Mouse (Mus musculus) neural tube, embryonic 11.5 days (tissue): ENCODE measurements at regions not wholly inside any gene's neighbourhood (a gene's known extent, or its start where the extent isn't known, plus 50 kb on each side); places are given as distances from the start of the nearest gene placed in this dataset.

ENCODE experiments used
- ATAC-seq: fragments of 200-750 bp; cut with Nextera tagmentation; 2 replicates; pipeline ENCODE4 v1.8.0; 2017; ENCODE audit warnings: moderate number of reproducible peaks, mild to moderate bottlenecking, moderate TSS enrichment, moderate library complexity; ENCODE audit not compliant: insufficient read depth, low FRiP score, low TSS enrichment
- DNase-seq: peaks from one replicate; pipeline ENCODE4 v3.0.0-alpha.2; 2015; ENCODE audit warnings: low spot score
- H3K27ac ChIP-seq: fragments of 300-500 bp; sonication (generic); 2 replicates; pipeline ENCODE4 v1.5.1; 2014; ENCODE audit warnings: low read depth, mild to moderate bottlenecking, low read length
- H3K27me3 ChIP-seq: fragments of 300-500 bp; sonication (generic); 2 replicates; pipeline ENCODE4 v1.6.1; 2014; ENCODE audit warnings: mild to moderate bottlenecking, low read length, mixed read lengths; ENCODE audit not compliant: control insufficient read depth, insufficient read depth
- H3K36me3 ChIP-seq: fragments of 300-500 bp; sonication (generic); 2 replicates; pipeline ENCODE4 v1.6.1; 2014; ENCODE audit warnings: mild to moderate bottlenecking, low read length, moderate library complexity, mixed read lengths; ENCODE audit not compliant: control insufficient read depth, insufficient read depth
- H3K4me1 ChIP-seq: fragments of 300-500 bp; sonication (generic); 2 replicates; pipeline ENCODE4 v1.6.1; 2014; ENCODE audit warnings: low read length, mixed read lengths; ENCODE audit not compliant: control insufficient read depth, insufficient read depth
- H3K4me2 ChIP-seq: fragments of 300-500 bp; sonication (generic); 2 replicates; pipeline ENCODE4 v1.6.1; 2014; ENCODE audit warnings: low read depth, mild to moderate bottlenecking, moderate library complexity
- H3K4me3 ChIP-seq: fragments of 300-500 bp; sonication (generic); 2 replicates; pipeline ENCODE4 v1.5.1; 2014; ENCODE audit warnings: low read depth, low read length
- H3K9ac ChIP-seq: fragments of 300-500 bp; sonication (generic); 2 replicates; pipeline ENCODE4 v1.6.1; 2014; ENCODE audit warnings: mild to moderate bottlenecking, low read length
- H3K9me3 ChIP-seq: fragments of 300-500 bp; sonication (generic); 2 replicates; pipeline ENCODE4 v1.6.1; 2016; ENCODE audit warnings: low read length; ENCODE audit not compliant: control insufficient read depth
- WGBS: fragments of 180-500 bp; shearing (Covaris S2); extraction: QIAGEN DNeasy Blood & Tissue Kit; methylation state at CpG from one replicate; pipeline ENCODE4 v1.1.7; 2014; 5-methylcytosine and 5-hydroxymethylcytosine counted together

DNA sequence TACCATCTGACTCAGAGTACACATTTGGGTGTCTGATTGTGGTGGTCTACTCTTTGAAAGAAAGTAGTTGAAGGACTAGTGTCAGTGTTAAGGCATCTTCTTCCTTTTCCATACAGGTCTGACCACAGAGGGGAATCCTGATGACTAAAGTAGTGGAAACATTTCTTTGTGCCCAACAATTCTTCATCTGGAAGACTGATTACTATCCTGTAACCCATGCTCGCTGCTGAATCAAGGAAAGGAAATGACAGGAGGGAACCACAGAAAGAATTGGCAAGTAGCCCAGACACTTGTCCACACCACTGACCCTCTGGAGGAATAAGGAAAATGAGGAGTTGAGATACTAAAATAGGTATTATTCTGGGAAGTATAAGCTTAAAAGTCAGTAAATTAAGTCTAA lies 162.3 kb downstream of the 4933402N22Rik start:
- Histone ChIP-seq H3K4me3 (no peak overlapping the region), H3K27me3 (no peaks in the 10 kb centered on the region), H3K4me2 (no peak overlapping the region), H3K4me1 (no peaks in the 10 kb centered on the region), H3K9ac (no peak overlapping the region), H3K9me3 (no peaks in the 10 kb centered on the region), H3K27ac (no peak overlapping the region), H3K36me3 (no peaks in the 10 kb centered on the region)
- DNase-seq, result no peak
- no peak for ATAC-seq
- WGBS, result 62% methylated on average over 1 of the region's 1 CpGs

DNA sequence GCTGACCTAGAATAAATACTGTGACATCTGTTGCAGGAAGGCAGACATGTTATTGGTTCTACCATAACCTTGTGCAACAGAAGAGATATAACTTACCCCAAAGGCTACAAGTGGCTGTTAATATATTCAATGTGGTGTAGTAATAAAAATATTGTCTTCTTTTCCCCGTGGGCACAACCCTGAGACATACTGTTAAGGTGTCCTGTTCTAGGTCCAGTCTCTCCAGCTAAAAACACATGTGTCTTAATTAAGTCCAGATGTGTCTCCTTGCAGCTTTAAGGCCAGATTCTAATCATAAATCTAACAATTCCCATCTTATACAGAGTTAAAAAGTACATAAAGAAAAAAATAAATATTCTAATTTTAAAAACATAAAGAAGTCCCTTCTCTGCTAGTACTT lies 175.8 kb downstream of the 4933402N22Rik start:
- WGBS, result 71% methylated on average over 1 of the region's 1 CpGs
- H3K4me1 ChIP-seq, result no peaks in the 10 kb centered on the region
- H3K36me3 ChIP-seq, result no peaks in the 10 kb centered on the region
- no peaks in the 10 kb centered on the region for H3K27me3 ChIP-seq
- no peak overlapping the region for H3K27ac ChIP-seq
- DNase-seq (no peak), ATAC-seq (no peak)
- H3K4me2 ChIP-seq, result no peak overlapping the region
- H3K4me3 ChIP-seq, result no peak overlapping the region
- H3K9me3 ChIP-seq, result no peaks in the 10 kb centered on the region
- H3K9ac ChIP-seq, result no peak overlapping the region

DNA sequence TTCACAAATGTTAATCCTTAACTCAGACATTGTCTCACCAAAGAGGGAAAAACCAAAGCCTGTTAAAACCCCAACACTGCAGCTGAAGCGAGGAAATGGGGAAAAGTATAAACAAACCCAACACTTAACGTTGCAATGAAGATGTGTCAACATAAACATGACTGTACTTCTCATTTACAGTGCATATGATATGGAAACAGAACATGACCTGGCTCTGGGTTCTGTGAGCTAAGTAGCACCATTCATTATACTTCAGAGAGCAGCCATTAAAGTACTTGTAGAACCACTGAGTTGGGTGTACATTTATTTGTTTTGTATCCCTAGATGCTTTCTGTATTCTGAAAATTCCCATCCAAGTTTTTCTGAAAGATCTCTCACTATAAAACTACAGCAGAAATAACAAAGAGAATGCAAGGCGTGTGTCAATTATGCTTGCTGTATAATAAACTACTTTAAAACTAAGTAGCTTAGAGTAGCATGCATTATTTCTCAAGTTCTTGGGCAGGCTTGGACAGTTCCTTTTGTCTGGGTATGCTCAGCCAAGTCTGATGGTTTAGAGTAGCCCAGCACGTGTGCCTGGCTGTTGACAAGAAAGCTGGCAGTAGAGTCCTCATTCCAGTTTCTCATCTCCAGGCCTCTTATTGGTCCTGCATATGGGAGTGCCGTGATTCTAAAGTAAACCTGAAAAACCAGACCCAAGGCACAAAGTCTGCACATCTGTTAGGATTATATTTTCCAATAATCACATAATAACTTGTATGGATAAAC lies 198.9 kb downstream of the 4933402N22Rik start:
- no peak for DNase-seq
- Histone ChIP-seq H3K9ac (no peak overlapping the region), H3K4me3 (no peak overlapping the region), H3K27ac (no peak overlapping the region), H3K9me3 (no peaks in the 10 kb centered on the region), H3K27me3 (no peaks in the 10 kb centered on the region), H3K4me1 (no peaks in the 10 kb centered on the region), H3K4me2 (no peak overlapping the region), H3K36me3 (no peaks in the 10 kb centered on the region)
- WGBS, result 81% methylated on average over 5 of the region's 5 CpGs
- no peak for ATAC-seq

DNA sequence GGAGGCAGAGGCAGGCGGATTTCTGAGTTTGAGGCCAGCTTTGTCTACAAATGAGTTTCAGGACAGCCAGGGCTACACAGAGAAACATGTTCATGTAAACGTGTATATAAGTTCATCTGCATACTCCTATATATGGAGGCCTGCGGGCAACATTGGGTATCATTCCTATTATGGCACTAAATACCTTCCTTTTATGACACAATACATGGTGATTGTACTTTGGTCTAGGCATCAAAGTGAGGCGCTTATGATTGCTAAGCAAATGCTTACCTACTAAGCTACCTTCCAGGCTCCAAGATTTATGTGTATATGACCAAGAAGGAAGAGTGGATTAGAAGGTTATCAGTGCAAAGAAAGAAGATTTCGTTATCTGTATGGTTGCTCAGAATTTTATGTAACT lies 207.1 kb downstream of the 4933402N22Rik start:
- Histone ChIP-seq H3K36me3 (no peaks in the 10 kb centered on the region), H3K27me3 (no peaks in the 10 kb centered on the region), H3K9me3 (no peaks in the 10 kb centered on the region), H3K4me1 (no peaks in the 10 kb centered on the region), H3K4me3 (no peak overlapping the region), H3K27ac (no peak overlapping the region), H3K9ac (no peak overlapping the region), H3K4me2 (no peak overlapping the region)
- WGBS, result 87% methylated on average over 5 of the region's 5 CpGs
- ATAC-seq (no peak), DNase-seq (no peak)

DNA sequence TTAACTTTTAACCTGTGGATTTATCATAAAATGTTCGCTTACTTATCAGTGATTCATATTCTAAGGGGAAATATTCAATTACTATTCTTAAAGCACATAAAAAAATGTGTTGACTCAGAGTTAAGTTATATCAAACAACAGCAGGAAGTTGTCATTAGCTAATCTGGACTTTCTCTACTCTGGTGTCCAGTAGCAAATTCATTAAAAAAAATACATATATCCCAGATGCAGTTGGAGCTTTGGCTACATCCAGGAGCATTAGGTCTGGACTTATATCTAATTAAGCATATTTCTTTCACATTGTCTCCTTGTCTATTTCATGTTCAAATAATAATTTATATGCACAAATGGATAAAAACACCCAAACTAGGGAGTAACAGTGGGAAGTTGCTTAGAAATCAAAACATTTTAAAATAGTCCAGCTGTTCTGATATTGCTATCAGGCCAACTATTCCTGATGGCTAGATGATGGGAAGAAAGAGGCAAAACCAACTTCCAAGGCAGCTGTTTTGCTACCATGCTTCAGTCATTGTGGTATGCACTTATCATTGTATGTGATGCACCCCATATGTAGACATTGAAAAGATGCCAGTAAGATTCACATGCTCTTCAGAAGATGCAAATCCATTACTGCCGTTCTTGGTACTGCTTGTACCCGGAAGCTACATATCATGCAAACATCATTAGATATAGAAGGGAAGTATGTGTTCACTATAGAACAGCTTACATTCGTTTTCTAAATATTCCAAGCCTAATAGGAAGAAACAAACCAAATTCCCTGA lies 209.8 kb downstream of the 4933402N22Rik start:
- H3K27ac ChIP-seq, result no peak overlapping the region
- no peak overlapping the region for H3K9ac ChIP-seq
- no peak overlapping the region for H3K4me3 ChIP-seq
- ATAC-seq (no peak), DNase-seq (no peak)
- H3K9me3 ChIP-seq, result no peaks in the 10 kb centered on the region
- no peaks in the 10 kb centered on the region for H3K27me3 ChIP-seq
- H3K4me1 ChIP-seq, result no peaks in the 10 kb centered on the region
- H3K4me2 ChIP-seq, result no peak overlapping the region
- no peaks in the 10 kb centered on the region for H3K36me3 ChIP-seq
- 90% methylated on average over 4 of the region's 4 CpGs for WGBS

DNA sequence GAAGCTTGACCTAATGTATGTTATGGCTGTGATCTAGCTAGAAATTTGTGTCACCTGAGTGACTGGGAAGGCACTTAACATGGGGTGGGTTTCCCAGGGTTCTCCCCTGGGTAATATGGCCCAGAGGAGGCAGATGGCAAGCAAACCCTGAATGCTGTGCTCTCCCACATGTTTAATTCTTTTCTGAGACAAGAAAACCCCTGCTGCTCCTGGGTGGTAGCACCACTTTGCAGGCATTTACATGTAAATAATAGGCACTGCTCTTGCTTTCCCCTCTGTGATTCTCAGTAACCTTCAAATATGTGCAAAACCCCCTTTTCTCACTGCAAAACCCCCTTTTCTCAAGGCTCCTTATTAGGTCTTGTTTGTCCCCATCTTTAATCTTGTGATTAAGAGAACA lies 221.1 kb downstream of the 4933402N22Rik start:
- H3K4me3 ChIP-seq, result no peak overlapping the region
- H3K4me1 ChIP-seq, result no peaks in the 10 kb centered on the region
- H3K27me3 ChIP-seq, result no peaks in the 10 kb centered on the region
- H3K4me2 ChIP-seq, result no peak overlapping the region
- no peaks in the 10 kb centered on the region for H3K36me3 ChIP-seq
- ATAC-seq (no peak), DNase-seq (no peak)
- H3K27ac ChIP-seq, result no peak overlapping the region
- no peak overlapping the region for H3K9ac ChIP-seq
- no peaks in the 10 kb centered on the region for H3K9me3 ChIP-seq

DNA sequence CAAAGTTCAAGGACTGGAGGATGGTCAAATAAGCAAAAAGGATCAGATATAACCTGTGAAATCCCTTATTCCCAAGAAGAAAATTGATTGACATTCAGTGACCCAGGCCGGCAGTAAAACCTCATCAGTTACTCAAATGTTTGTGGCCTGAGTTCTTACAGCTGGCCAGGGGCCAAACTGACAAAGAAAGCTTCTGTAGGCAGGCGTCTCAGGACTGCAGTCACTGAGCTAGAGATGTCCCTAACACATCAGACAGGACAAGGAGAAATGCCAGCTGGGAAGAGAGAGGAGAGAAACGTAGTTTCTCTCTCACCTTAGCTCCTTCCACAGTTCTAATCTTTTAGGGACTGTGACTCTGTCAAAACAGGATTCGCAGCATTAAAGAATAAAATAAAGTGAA lies 229.9 kb upstream of the Sema3d start:
- ATAC-seq, result no peak
- Histone ChIP-seq H3K36me3 (no peaks in the 10 kb centered on the region), H3K27ac (no peak overlapping the region), H3K4me3 (no peak overlapping the region), H3K9ac (no peak overlapping the region), H3K27me3 (no peaks in the 10 kb centered on the region), H3K9me3 (no peaks in the 10 kb centered on the region), H3K4me1 (no peaks in the 10 kb centered on the region), H3K4me2 (no peak overlapping the region)
- DNase-seq, result no peak
- WGBS, result 64% methylated on average over 4 of the region's 4 CpGs

DNA sequence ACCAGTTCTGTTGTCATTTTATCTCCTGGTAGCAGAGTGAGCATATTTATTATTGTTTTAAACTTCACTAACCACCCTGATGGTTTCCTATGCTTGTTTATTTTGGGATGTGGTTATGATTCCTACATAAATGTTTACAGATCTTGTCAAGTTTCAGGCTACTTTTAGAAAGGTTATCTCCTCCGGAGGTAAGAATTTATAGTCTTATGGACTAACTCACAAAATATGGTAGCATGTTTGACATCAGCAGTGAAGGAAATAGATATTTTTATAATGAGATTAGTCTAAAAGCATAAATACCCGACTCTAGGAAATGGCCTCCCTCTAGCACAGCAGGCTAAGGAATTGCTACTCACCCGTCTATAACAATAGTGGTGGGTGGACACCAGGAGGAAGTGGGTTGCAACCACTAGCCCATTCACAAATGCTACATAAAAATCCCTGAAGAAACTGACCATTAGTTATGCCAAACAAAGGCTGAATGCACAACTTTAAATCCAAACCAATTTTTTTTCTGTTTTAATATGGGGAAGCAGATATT lies 228.6 kb upstream of the Sema3d start:
- H3K4me1 ChIP-seq, result no peaks in the 10 kb centered on the region
- no peaks in the 10 kb centered on the region for H3K9me3 ChIP-seq
- H3K27ac ChIP-seq, result no peak overlapping the region
- no peak for DNase-seq
- H3K27me3 ChIP-seq, result no peaks in the 10 kb centered on the region
- H3K4me2 ChIP-seq, result no peak overlapping the region
- no peak for ATAC-seq
- no peak overlapping the region for H3K4me3 ChIP-seq
- WGBS, result 62% methylated on average over 3 of the region's 3 CpGs
- no peaks in the 10 kb centered on the region for H3K36me3 ChIP-seq
- H3K9ac ChIP-seq, result no peak overlapping the region

DNA sequence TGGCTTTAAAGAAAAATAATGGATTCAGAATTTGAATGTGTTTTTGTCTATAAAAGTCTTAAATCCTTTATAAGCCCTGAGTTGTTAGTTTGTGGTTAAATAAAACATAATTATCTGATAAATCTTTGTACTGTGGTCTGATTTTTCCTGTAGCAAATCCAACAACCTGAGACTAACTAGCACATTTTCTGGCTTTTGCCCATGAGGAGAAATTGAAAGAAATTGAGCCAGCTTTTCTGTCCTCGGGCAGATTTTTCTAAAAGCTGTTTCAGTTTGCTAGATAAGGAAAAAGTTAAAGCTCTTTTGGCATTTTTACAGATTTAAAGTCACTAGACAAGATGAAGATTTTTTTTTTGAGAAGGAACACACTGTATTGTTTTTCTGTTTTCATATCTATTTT lies 191.5 kb upstream of the Sema3d start:
- no peaks in the 10 kb centered on the region for H3K9me3 ChIP-seq
- no peak overlapping the region for H3K4me2 ChIP-seq
- H3K4me3 ChIP-seq, result no peak overlapping the region
- H3K9ac ChIP-seq, result no peak overlapping the region
- no peak overlapping the region for H3K27ac ChIP-seq
- no peaks in the 10 kb centered on the region for H3K36me3 ChIP-seq
- DNase-seq, result no peak
- H3K4me1 ChIP-seq, result no peaks in the 10 kb centered on the region
- 81% methylated on average over 1 of the region's 1 CpGs for WGBS
- no peaks in the 10 kb centered on the region for H3K27me3 ChIP-seq
- no peak for ATAC-seq
